Mouse (Mus musculus) ovary, postnatal 36 days (tissue): ENCODE measurements at regions not wholly inside any gene's neighbourhood (a gene's known extent, or its start where the extent isn't known, plus 50 kb on each side); places are given as distances from the start of the nearest gene placed in this dataset.

Experiments used
- DNase-seq: peaks from one replicate; pipeline ENCODE4 v3.0.0; 2022; ENCODE audit warnings: low spot score, mixed read lengths

DNA sequence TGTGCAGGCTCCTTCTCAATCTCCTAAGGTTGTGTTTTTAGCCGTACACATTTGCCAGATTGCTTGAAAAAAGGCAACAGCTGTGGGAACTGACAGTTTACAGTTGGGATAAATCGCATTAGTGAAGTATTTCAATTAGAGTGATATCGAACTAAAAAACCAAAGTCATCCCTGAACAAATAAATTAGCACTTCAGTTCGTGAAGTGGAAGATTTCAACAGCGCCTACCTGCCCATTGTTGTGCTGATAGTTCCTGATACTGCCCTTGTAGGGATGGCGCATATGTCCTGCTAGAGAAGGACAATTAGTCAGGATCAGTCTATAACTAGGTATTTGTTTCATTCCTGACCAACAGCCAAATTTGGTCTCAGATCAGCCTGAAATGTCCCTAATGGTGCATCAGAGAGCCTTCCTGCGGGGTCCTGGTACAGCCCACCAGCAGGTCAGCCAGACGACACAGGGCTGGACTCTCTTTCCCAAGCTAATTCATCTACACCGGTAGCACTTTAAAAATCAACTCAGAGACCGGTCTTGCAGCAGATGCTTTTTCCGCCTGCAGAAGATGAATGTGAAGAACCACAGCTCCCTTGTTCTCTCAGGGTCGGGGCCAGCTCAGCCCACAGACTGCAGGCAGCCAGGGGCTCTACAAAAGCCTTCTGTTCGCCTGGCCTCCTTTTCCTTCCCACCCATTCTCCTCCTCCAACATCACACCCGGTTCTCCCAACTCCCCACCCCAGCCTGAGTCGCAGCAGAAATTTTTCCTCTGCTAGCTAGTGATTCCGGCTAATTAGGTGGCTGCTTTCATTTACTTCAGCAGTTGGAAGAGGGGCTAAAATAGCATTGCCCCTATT lies 146.1 kb downstream of the Psat1 start:
- peak; percentile 11 for DNase-seq

DNA sequence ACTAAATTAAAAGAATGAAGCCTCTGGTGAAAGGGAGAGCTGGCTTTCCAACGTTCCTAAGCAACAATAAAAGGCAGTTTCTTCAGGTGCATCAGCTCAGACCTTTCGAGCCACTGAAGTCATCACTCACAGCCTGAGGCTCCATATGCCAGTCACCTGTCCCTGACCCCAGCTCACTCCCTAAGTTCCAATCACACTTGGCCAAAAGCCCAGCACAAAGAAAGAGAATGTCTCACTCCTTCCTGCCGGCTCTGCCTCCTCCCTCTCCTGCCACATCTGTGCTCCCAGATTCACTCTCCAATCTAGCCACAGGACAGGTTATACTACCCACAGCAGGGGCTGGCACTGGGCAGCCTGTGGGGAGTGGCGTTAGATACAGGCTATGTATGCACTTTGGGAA lies 150.7 kb downstream of the Psat1 start:
- DNase-seq, result no peak

DNA sequence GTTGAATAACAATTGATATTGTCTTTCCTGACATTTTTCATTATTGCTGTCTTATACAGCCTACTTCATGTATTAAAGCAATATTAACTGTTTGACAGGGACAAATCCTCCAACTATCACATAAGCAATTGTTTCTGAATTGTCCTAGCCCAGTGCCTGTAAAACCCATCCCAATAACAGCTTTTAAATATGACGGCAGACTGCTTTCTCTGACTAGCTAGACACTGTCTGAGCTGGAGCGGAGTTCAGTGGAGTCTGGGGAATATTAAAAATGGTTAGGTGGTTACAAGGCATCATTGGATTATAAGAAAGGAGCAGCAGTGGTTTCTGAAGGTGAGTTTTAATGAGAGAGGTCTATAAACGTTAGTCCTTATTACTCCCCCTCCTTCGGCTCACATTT lies 155.2 kb downstream of the Psat1 start:
- DNase-seq, result no peak

DNA sequence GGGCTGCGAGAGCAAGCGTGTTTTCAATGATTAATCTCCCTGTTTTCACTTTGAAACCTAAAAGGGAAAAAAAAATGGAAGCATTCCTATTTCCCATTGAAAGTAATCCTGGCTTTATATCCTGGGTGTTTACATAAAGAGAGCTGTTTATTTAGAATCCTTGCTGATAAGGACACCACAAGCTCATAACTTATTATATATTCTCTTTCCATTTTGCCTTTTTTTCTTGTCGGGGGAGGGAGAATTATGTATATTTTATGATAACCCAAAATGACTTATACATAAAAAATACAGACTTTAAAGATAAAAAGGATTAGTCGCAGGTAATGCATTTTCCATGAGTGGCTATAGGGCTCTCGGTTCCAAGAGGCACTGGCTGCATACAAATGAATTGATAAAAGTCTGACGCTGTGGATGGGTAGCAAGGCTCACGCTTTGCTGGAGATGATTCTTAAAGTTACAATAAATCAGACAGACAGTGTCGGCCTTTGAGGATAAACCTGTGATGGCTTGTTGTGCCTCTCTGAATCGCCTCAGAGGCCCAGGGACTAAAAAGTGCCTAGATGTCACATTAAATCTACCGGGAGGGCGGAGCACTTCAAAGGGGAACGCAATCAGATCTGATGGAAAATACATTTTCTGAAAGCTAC lies 155.7 kb downstream of the Psat1 start:
- DNase-seq, result no peak

DNA sequence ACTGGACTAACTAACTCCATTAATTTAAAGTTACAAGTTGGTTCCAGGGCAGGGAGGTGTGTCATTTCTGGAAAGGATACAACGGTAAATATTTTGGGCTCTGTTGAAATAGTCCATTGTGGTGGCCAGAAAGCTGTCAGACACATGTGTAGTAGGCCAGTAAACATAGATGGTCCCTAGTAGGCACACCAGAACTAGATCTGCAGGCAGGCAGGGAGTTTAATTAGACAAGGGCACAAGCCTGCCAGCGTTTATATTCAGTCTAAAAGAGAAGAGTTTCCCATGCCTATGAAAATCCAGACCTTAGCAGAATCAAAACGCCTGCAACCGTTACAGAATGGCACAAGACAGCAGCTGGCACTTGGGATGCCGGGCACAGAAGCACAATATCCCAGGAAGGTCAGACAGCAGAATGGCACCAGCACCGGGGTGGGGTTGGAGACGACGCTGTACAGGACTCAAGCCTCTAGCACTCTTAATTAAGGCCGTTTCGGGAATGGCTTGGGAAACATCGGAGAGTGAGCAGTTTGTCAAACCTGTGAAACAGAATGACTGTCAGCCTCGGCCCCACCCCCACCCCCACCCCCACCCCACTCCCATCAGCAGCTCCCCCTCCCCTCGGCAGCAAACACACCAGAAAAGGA lies 156.4 kb downstream of the Psat1 start:
- no peak for DNase-seq

DNA sequence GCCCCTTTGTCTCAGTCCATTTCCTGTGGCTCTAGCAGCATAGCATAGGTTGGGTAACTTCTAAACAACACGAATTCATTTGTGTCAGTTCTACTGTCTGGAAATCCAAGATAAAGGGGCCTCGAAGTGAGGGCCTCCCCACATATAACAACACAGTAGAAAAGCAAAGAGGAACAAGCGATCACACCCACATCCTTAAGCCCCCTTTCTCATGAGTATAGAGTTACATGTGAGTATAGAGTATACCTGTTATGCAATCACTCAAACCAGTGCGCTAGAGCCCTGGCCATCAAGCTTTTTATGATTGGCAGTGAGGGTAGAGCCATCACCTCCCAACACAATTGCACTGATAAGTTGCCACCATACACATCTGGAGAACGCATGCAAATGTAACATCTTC lies 157.4 kb downstream of the Psat1 start:
- no peak for DNase-seq

DNA sequence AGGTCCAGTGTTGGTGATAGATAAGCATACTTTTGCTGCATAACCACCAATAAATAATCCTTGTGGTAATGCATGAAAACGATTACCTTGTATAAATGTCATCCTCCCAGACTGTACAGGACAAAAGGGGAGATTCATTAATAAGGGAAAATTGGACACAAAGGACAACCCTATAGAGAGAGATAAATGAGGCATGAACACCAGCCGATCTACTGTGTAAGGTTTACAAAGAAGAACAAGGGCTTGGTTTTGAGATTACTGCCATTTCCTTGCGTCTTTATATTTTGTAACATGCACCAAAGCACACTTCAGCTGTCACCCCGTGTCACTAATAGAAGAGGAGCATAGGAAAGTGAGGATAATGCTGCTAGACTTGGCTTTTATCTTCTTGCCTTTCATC lies 162.5 kb downstream of the Psat1 start:
- no peak for DNase-seq

DNA sequence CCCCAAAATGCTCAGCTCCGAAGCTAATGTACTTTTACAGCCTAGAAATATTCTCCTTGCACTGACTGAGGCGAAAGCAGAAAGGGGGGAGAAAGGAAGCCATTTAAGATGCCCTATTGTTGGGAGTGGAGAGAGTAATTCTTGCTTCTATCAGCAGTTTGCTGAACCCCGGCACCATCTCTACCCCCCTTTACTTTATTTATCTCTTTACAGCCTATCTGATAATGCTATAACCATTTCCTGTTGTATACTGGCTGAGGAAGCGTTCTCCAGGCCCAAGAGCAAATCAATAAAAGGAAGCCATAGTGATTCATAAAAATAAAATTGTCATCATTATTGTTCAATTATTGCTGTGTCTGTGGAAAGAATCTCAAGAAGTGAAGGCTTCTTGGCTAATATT lies 177.5 kb downstream of the Psat1 start:
- no peak for DNase-seq

DNA sequence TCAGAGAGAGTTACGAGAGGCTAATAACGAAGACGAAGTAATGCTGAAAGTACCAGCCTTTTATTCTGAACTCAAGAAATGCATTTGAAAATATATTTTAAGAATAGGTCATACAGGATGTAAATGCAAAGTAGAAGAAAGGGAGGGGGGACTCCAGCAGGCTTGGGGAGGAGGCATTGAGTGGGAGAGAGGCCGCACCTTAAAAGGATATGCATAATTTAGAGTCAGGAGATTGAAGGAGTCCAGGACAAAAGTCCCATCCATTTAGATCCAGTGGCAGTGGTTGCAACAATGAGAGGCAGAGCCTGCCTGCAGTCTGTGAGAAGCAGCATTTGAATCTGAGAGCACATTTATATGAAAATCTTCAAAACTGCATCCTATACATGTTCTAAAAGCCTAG lies 186.1 kb downstream of the Psat1 start:
- DNase-seq, result no peak

DNA sequence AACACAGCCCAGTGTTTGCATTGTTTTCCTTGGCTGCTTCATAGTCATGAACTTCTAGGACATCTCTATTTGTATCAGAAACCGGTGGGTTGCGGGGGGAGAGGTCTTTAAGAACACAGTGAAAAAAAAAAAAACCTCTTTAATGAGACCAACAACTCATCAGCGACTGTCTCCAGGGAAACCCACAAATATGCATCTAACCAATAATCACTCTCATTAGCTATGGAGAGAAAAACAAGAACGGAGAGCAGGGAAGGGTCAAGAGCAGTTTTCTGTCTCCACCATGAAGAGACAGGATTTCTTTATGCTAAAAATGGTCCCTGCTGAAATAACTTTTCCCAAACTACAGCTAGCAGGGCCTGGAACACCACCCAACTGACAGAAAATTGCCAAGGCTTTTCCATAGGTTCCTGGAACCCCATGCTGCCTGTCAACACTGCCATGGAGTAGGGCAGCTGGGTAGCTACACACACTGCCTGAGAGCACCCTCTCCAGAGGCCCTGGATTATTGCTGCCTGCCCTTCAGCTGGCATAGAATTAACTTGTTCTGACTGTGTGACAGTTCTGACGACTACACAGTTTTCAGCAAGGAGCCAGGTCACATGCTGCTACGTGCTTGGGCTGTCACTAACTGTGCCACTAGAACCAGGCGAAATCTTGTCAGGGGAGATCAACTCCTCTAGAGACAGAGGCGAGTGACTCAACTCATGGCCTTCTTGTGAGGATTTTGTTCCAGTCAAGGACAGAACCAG lies 201.9 kb downstream of the Psat1 start:
- no peak for DNase-seq

DNA sequence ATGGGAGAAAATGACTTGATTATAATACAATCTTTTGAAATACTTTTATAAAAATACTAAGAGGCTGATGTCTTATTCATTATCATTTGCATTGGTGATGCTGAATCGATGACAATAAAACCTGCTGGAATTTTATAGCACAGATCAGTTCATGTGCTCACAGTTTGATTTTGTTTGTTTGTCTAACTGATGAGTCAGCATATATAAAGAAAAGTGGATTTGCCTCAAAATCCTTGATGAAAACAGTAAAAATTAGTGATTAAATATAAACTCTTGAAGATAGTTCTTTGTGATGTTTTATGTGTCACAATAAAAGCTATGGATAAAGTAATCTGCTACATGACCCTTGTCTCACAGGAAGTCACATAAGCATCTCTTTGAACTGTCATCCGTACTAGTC lies 210.9 kb downstream of the Psat1 start:
- DNase-seq, result no peak

DNA sequence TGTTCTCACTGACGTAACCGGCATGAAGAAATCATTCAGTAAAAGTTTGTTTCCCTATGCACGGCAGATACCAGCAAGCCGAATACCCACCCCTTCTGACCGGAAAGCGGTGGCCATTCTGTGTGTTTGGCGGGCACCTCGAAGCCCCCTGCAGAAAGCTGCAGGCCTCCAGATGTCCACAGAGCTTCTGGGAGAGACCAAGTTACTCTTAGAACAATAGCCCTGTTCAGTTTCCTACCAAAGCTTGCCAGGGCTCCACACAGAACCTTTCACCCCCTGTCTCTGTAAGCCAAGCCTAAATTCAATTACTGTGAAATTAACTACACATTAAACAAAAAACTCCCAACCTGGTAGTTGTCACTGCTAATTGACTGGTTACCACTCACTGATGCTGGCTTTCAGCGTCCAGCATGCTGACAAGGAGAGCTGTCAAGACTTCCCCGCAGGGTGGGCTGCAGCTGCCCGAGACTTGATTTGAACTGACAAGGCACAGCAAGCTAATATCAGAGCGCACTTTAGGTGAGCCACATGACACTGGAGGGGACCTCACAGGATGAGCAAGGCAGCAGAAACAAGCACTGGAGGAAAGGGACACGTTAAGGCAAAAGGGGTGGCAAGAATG lies 220.2 kb downstream of the Psat1 start:
- no peak for DNase-seq

DNA sequence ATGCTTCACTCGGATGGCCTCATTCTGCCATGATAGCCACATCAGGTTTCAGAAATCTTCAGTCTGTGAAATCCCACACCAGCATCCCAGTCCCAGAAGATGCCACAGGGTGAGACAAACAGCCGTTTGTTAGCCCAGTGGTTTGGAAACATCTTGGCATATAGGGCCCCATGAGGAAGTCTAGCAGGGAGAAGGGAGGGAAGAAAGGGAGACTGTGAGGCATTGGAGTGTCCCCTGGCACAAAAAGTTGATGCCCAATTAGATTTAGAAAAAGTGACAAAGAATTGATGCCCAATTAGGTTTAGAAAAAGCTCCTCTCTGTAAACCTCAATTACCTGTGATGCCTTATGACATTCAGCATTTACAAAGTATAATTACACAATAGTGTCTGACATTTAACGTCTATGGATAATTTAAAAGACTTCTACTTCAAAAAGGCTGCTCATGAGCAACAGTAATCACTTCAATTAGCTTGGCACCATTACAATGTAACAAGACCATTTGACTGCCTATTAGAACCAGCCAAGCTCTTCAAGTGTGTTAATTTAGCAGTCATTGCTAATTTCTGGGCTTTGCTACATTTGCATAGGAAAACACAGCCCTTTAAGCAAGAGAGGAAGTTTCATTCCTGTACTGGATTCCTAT lies 254.6 kb downstream of the Psat1 start:
- DNase-seq, result no peak

DNA sequence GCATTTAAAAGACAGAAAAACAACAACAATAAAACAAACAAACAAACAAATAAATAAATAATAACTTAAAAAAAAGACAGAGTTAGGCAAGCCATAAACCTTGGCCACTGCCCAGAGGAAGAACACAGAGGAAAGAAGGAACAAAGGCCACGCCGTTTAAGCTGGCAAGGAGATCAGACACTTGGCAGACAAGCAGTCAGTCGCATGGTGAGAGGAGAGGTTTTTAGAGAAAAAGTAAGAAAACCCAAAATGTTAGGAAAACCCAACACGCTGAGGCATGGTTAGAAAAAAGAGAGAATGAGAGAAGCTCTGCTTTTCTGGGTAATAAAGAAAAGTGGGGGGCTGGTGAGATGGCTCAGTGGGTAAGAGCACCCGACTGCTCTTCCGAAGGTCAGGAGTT lies 277.1 kb downstream of the Psat1 start:
- DNase-seq, result no peak

DNA sequence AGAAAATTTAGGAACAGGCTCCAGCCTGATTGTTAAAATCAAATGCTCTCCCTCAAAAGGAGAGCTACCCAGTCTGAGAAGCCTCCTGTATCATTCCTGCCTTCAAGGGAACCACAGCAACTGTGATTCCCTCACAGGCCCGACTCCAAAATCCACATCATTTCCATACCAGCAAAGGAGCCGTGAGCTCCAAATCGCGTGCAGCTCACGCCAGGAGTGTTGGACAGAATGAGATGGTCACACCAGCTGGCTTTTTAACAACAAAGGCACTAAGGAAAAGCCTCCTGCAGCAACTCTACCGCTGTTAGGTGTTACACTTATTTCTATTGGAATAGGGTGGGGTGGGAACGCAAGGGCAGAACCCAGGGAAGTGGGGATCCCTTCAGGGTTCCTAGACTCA lies 277.6 kb downstream of the Psat1 start:
- DNase-seq, result no peak

DNA sequence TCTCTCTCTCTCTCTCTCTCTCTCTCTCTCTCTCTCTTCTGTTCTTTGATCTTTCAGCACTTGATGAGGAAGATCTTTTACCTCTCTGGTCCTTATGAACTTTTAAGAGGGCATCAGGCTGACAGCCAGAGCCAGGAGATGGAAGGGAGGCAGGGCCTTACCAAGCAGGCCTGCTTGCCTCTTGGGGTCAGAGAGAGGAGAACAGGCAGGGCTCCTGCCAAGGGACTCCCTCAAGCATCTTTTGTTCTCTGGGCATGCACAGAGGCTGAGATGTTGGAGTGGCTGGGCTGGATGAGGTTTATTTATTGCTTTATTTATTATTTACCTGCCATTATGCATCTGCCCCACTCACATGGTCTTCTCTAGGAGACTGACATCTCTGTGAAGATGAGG lies 278.5 kb downstream of the Psat1 start:
- no peak for DNase-seq

DNA sequence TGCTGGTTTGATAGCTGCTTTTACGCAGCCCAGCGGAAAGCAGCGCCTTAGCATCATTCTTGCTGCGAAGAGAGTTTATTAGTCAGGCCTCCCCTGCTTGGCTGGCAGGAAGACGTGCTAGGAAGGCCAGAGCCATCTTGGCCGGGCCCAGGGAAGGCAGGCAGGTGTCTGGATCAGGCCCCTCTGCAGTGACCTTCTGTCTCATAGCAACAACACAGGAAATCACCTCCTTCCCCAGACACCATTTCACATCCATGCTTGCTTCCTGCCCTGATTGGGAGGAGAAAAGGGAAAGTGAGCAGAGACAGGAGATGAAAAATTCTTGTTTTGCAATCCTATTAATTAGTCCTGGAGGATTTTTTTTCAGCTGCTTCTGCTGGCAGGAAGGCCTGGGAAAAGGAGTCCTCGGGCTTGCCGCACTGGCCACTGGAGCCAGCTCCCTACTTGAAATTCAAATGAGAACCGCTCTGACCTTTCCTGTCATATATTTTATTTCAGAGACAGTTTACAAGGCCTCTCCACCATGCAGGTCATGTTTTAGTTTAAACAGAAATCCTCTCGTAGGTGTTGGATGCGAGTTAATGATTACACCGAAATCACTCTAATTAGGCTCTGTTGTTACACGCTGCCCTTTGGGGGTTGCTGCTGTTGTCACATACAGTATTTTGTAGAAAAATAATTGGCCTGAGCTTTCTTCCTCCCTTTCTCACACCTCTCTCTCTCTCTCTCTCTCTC lies 279.1 kb downstream of the Psat1 start:
- no peak for DNase-seq

DNA sequence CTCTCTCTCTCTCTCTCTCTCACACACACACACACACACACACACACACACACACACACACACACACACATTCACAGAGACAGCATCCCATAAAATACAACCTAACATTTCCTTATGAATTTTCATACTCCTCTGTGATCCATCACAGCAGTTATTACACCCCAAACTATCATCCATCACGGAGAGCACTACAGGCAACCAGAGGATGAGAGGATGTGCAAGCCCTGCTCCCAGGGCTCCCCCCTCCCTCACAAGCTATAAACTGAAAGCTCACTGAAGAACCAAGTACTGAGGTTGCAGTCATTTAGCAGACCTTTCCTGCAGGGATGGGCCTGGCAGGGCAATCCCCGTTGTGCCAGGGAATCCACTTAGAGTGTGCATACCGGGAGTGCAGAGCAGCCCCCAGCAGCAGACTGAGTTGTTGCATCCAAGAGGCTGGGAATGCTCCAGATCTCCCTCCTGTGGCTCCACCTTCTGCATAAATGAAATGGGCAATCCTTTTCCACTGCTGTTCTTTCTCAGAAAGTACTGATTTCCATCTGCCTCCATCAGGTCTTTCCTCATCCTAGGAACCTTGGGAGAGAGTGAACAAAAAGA lies 283.4 kb downstream of the Psat1 start:
- DNase-seq, result no peak

DNA sequence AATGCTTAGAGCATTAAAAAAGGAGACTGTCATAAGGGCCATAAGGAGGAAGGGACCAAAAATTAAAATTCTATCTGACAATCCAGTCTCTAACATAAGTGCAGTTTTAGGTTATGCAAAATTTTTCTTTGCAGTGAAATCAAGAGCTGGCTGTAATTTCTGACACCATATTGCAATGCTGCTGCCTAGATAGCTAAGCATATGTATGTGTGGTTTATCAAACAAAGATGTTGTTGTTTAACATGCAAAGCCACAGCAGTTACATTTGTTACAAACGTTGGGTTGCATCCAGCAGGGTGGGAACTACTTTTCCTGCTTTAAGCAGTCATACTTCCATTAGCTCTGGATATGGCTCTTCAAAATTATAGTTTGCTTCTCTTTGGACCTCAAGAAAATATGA lies 288.5 kb downstream of the Psat1 start:
- no peak for DNase-seq

DNA sequence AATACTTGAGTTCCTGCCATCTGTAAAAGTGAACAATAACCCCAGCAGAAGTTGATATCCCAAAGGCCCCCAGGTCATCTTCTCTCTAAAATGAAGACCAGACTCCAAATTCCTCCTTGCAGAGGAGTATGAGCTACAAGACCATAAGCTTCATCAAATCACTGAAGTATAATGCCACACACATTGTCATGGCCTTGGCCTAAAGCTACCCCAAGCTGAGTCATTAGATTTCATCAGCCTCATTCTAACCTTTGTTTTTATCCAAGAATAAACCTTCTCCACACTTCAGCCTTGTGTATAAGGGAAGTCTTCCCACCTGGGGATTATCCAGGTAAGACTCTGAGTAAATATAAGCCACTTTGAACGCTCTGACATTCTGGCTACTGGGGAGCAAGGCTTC lies 289.3 kb downstream of the Psat1 start:
- no peak for DNase-seq

DNA sequence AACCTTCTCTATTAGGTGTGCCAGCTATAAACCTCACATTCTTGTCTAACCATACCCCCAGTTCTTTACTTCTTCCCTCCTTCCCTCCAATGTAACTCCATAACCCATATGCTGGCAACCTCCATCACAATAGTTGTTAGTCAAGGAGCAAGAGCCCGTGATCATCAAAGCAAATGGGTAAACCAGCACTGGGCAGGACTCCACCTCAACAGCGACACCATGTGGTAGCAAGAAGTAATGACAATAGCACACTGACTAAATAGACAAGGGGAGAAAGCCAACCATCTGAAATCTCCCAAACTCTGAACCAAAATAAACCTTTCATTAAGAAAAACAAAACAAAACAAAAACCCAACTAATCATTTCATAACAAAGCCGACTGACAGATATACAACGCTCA lies 297.8 kb downstream of the Psat1 start:
- DNase-seq, result no peak
